Mouse (Mus musculus) gastrocnemius, postnatal 4 days (tissue): ENCODE measurements around the gene Sbds. TPM values are rescaled to one million over a fixed set of nuclear protein-coding genes. Genes with fewer than 3 reads are reported as not detected.
"Not testable (repeated sequence)": the region's sequence is repeated elsewhere in the genome, so short reads cannot be mapped to it uniquely, and the experiment has no call there.

ENCODE experiments used
- DNase-seq, 2 experiments: peaks; one replicate each; pipeline ENCODE4 v3.0.0; 2021 to 2022; ENCODE audit warnings: low spot score in 2 of 2, mixed read lengths in 2 of 2
- total RNA-seq, 2 experiments: library from RNA; stranded (reverse); gene quantifications; 2 replicates each; pipeline ENCODE4 v1.2.3; 2021

Sbds gene
- total RNA-seq, 2 experiments from 2014 or later: 33.7 to 40.2 TPM

DNA sequence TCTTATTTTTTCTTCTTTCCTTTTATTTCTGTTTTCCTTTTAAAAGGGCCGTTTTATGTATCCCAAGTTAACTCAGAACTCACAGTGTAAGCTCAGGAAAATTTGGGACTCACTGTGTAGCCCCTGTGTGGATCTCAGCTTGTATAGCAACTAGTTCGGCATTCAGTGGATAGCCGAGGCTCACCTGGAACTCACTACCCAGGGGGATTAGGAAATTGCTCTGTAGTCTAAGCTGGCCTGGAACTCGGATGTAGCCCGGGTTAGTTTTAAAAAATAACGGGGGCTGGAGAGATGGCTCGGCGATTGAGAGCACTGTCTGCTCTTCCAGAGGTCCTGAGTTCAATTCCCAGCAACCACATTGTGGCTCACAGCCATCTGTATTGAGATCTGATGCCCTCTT, 2.0 kb upstream of the Sbds start:
- no peak for DNase-seq

DNA sequence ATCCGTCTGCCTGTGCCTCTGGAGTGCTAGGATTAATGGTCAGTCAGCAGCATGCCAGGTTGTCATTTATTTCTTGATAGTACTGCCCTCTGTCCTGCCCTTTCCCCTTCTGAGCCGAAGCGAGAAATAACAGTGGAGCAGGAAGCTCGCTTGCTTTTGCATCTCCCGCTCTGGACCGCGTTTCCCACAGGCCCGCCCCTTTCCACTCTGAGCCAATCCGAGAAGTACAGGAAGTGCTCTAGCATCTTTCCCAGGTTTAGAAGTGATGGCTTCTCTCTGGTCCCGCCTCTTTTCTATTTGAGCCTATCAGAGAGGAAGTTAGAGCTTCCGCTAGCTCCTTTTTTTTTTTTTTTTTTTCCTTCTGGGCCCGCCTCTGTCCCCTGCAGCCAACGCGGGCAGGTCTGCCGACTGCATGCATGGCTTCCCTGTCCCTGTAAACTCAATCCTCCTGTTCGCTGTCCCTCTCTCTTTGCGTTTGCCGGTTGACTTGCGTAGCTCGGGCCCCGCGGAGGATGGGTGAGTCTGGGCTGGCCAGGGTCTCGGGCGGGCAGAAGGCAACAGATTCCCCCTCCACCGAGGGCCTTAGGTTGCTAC, 1.4 kb upstream of the Sbds start:
- peak; percentile 80 to 92 for DNase-seq

DNA sequence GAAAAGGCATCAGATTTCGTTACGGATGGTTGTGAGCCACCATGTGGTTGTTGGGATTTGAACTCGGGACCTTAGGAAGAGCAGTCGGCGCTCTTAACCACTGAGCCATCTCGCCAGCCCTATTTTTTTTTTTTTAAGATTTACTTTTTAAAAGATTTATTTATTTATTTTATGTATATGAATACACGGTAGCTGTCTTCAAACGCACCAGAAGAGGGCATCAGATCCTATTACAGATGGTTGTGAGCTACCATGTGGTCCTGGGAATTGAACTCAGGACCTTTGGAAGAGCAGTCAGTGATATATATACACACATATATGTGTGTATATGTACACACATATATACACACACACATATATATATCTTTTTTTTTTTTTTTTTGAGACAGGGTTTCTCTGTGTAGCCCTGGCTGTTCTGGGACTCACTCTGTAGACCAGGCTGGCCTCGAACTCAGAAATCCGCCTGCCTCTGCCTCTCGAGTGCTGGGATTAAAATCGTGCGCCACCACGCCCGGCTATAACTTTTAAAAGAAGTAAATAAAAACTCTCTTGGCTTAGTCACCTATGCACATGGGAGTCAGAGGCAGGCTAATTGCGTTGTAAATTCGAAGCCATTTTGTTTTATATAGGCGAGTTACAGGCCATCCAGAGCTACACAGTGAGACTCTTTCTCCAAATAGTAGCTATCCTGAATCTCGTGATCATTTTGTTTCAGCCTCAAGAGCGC, 632 bp upstream of the Sbds start:
- DNase-seq: not testable (repeated sequence)

DNA sequence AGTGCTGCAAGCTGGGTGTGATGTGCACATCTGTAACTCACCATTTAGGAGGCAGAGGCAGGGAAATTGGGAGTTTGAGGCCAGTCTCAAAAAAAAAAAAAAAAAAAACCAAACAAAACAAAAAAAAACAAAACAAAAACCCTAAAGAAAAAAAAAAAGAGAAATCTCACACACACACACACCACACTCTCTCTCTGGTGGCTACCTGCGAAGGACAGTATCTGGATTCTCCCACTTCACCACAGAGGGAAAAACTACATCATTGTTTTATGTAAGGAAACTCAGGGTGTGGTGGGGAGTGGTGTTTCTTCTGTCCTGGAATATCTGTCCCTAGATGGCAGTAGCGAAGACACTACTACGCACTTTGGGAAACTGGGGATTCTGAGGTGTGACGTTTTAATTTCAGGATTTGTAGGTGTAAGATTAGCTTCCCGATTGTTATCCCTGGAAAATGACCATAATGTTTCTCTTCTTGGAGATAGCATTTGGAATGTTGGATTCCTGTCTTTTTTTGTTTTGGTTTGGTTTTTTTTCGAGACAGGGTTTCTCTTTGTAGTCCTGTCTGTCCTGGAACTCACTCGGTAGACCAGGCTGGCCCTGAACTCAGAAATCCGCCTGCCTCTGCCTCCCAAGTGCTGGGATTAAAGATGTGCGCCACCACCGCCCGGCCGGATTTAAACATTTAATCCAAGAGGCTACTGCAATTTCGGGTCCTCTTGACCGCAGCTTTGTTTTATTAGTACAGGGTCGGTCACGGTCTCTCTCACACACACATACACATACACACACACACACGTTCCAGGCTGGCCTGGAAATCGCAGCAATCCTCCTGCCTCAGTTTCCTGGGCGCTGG, 940 bp downstream of the Sbds start:
- DNase-seq: no peak

DNA sequence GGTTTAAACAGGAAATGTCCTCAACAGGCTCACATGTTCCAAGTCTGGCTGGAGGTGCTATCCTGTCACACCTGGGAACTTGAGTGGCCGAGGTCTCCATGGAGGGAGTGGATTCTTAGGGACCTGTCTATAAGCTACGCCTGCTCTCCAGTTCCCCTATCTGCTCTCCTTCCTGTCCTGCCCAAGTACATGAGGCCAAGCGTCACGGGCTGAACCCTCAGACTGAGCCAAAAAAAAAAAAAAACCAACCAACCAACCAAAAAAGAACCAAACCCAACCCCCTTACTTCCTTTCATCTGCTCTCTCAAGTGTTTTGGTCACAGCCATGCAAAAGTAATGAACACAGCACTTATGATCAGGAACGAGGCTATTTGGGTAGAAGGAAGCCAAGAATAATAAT, 7.5 kb downstream of the Sbds start:
- DNase-seq: no peak

DNA sequence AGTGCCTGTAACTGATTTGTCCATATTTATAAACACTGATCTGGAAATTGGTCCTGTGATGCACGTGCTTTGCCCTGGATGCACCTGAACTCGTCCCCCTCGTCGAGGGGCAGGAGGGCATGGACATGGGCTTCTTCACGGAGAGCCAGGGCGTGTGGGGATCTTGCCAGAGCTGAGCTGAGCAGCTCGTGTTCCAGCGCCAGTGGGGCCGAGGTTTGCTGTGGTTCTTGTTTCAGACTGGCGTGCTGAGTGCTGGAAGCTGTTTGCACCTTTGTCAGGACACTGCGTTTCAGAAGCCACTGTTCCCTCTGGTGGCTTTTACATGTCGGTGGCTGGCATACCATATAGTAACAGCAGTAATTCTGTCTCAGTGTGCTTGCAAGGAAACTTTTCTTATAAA, 13.9 kb downstream of the Sbds start:
- DNase-seq: no peak

DNA sequence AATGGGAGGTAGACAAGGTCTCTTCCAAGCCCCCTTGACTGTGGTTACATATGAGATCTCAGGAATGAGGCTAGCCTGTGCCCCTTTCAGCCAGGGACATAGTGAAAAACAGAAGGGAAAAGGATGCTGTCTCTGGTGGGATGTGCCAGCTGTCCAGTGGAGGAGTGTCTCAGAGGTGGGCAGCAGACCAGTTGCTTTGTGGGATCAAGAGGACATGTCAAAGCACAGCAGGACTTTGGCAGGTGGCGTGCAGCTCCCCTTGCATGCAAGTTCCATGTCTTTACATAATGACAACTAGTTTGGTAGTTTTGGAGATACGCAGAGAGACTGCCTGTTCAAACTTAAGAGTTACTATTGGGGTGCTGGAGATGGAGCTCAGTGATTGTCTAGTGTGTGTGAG, 15.5 kb downstream of the Sbds start:
- no peak for DNase-seq

DNA sequence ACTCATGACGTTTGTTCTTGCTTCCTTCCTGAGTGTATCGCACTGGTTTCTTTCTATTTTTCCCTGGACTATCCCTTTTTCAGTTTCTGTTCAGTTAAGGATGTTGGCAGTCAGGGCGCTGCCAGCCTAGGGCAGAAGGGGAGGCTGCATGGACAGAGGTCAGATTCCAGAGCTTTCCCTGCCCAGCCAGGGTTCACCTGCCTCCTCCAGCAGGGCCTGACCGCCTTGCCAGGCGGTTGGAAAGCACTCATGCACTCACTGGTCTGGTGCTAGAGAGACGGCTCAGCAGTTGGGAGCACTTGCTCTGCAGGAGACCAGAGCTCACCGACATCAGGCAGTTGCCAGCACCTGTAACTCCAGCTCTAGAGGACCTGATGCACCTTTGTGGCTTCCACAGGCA, 16.1 kb downstream of the Sbds start:
- no peak for DNase-seq

DNA sequence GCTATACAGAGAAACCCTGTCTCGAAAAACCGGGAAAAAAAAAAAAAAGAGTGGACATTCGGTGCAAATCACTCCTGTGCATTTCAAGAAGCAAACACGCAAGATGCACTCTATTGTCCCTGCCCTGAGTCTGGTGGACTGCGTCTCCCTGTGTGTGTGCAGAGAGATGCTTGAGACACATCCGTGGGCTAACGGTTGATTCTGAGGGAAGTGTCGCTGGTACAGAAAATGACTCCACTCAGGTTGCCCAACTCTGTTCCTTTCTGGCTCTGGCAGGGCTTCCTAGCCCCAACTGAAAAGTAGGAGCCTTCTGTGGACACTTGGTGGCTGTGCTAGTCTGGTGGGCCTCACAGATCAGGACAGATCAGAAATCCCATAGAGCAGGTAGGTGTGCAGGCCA, 19.0 kb downstream of the Sbds start:
- no peak for DNase-seq

DNA sequence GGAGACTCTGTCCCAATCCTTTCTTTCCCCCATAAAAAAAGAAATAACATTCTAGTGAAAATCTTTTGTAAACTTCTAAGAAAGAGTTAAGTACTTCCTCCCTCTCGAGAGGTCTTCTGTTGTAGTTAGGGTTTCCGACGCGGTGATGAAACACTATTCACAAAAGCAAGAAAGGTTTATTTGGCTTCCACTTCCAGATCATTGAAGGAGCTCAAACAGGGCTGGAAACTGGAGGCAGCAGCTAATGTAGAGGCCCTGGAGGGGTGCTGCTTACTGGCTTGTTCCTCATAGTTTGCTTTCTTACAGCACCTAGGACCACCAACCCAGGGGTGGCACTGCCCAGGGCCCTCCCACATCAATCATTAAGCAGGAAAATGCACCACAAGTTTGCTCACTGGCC, 27.2 kb downstream of the Sbds start:
- DNase-seq: no peak

DNA sequence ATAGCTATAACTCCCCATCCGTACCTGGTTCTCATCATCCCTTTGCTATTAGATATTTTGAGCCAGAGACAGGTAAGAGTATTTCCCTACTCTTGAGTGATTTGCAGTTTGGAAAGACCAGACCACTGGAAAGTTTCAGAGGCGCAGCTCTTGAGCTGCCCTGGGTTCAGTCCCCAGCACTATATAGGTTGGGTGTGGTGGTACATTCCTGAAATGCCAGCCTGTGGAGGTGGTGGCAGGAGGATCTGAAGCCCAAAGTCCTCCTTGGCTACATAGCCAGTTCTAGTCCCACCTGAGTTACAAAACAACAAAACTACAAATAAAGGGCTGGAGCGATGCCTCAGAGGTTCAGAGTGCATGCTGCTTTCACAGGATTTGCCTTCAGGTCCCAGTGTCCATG, 28.5 kb downstream of the Sbds start:
- no peak for DNase-seq

DNA sequence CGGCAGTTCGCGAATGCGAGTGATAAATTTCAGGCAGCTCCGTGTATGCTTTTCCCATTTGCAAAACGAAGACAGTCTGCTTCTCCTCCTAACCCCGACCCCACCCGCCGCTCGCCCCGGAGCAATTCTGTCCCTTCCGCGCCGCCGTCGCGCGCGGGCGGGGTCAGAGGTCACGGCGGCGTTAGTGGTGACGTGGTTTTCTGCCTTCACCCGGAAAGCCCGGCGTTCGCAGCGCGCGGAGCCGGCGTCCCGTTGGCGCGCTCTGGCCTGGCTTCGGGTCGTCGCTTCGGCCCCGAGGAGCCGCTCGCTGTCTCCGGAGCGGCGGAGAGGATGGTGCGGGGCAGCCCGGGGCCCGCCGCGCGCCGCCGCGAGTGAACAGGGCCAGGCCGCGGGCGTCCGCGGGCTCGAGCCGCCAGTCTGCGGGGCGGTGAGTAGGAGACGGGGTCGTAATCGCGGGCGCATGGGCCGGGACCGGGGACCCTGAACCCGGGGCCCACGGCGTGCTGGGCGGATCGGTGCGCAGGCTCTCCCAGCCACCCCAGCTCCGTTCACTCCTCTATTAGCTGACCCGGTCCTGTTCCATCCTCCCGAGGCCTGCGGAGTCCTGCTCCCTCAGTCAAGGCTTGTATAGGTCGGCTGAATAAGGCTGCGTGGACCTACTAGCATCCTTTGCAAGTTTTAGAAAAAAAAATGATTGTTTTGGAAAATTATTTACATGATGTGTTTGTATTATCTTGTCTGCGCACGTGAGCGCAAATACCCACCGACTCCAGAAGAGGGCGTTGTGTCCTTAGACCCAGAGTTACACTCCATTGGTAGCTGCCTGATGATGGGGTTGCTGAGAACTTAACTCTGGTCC, 33.0 kb downstream of the Sbds start:
- peak; percentile 92 to 93 for DNase-seq

DNA sequence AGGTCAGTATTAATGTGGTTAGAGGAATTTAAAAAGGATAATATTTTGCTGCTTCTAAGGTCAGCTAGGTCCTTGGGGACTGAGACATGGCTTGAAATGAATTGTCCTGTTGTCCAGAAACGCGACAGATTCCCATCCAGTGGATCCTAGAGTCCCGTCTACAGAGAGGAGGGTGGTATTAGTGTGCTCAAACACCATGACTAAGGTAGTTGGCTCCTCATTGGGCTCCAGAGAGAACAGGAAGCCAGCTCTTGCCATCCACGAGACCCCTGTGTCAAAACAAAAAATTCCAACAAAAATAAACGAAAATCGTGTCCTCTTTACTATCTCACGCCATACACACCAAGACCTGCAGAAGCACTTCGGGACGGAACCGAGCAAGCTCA, 33.6 kb downstream of the Sbds start:
- DNase-seq: no peak

DNA sequence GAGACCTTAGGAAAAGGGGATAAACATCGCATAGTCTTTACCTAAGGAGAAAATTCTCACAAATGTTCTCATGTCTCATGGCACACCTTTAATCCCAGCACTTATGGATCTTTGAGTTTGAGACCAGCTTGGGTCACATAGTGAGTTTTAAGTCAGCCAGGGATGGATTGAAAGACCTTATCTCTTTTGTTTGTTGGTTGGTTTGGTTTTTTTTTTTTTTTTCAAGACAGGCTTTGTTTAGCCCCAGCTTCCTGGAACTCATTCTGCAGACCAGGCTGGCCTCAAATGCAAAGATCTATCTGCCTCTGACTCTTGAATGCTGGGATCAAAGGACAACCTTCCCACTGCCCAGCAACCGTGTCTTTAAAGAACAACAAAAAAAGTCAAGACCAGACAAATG, 34.0 kb downstream of the Sbds start:
- no peak for DNase-seq

DNA sequence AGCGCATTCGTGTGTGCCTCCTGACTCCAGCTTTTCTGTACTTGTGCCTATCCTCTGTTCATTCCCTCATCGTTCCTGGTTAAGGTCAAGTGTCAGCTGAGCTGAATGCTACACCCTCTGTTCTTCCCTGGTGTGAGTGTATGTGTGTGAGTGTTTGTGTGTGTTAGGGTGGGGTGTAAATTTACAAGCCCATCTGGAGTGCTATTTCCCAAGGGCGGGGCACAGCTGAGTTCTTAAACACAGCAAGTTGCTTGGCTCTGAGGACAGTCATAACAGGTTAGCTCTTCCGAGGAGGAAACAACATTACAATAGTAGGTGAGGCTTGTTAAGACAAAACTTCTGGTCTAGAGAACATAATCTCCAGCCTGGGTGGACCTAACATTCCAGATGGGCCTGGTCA, 37.0 kb downstream of the Sbds start:
- no peak for DNase-seq

DNA sequence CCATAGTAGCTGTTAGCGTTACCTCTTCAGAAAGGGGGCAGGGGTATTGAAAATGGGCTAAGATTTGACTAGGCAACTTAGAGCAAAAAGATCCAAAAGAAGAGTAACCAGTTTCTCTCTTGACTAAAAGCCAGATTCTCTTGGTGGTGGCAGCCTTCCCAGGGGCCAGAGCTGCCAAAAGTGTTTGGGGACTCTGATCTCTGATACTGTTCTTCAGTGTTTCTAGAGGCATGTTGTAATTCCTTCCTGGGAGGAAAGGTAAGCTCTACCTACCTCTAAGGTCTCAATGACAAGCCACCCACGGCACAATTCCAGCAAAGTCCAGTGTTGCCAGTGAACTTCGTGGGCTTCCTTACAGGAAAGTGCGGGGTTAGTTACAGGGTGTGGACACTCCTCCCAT, 37.9 kb downstream of the Sbds start:
- DNase-seq: no peak

DNA sequence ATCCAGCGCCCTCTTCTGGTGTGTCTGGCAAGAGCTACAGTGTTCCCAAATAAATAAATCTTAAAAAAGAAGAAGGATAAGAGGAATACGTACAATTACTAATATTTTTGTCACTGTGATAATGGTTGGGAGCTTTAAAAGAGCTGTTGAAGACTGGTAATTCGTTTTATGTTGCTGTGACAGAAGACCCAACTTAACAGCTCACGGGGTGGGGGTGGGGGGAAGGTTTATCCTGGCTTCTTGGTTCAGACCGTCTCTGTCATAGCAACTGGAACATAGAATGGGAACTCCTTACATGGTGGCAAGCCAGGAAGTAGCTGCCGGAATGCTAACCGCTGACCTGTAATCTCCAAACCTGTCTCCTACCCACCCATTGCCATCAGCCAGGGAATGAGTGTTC, 38.5 kb downstream of the Sbds start, which contains the start of gene Tmem248:
Gene Tmem248, plus strand, starts transcription at position 301 of the 400 bp plus-strand sequence.
- DNase-seq: no peak

DNA sequence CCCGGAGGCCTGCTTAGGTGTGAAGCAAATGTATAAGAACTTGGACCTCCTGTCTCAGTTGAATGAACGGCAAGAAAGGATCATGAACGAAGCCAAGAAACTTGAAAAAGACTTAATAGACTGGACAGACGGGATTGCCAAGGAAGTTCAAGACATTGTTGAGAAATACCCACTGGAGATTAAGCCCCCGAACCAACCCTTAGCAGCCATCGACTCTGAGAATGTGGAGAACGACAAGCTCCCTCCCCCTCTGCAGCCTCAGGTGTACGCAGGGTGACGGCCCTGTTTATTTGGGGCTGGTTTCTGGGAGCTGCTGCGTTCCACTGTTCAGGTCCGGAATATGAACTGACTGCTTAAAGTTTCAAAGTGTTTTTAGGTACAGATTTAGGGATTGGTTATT, 42.4 kb downstream of the Sbds start:
- DNase-seq: no peak

DNA sequence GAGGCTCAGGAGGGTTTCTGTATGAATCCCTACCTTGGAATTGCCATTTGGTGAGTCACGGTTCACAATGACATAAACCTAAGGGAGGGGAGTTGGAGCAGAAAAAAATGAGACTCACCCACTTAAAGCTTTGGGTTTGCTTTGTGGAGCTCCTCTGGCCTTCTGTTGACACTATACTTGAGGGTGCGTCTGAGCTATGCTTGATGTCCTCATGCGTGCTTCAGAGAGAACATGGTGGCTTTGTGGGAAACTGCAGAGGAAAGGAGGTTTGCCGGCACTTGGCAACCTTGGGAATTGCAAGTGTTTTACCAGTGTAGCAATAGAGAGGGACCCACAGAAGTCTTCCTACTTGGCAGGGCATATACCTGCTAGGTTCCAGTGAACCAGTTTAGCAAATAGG, 48.0 kb downstream of the Sbds start:
- no peak for DNase-seq

DNA sequence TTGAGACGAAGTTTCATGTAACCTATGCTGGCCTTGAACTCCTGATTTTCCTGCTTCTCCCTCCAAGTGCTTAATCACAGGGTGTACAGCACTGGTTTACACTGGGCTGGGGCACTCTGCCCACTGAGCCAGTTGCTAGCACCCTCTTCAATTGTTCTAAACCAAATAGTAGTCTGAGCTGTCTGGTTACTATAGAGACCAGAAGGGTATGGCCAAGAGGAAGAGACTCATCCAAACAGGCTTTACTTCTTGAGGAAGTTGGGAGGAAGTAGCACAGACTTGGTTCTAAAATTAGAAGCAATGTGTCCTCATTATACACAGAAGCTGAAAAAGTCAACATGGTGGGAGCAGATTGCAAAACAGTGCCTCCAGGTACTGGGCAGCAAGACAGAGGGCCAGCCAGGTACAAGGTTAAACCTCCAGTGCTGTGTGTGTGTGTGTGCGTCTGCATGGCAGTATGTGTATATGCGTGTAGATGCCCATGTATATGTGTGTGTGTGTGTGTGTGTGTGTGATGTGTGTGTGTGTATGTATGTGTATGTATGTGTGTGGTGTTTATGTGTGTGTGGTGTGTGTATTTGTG, 49.8 kb downstream of the Sbds start:
- DNase-seq: no peak

DNA sequence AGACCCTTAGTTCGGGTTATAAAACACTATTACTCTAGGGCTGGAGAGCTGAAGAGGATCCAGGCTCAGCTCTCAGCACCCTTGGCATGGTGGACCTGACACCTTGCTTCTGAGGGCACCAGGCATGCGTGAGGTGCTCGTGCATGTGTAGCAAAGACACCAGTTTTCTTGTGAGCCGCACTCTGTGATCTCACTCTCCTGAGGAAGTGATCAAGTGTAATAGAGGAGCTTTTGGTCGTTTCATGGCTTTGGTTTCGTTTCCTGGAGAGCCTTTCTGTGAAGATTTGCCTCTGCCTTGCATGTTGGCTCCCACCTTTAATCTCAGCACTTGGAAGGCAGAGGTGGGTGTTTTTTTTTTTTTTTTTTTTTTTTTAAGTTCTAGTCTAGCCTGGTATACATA, 50.8 kb downstream of the Sbds start:
- DNase-seq: no peak
